Mouse (Mus musculus): ENCODE measurements at regions not wholly inside any gene's neighbourhood (a gene's known extent, or its start where the extent isn't known, plus 50 kb on each side); places are given as distances from the start of the nearest gene placed in this dataset.

GRCm38 (mm10) chr12:27597878-27598277 lies 255.5 kb upstream of the Sox11 start:
- DNase-seq (ENCODE audit: low read depth), result no peak

GRCm38 (mm10) chr12:27597322-27597721 lies 254.9 kb upstream of the Sox11 start:
- DNase-seq (ENCODE audit: low read depth), result no peak

GRCm38 (mm10) chr12:27595576-27595975 lies 253.2 kb upstream of the Sox11 start:
- no peak for DNase-seq (ENCODE audit: low read depth)

- no peak for DNase-seq (ENCODE audit: low read depth)
Observed at GRCm38 (mm10) chr12:27593436-27593835, 251.1 kb upstream of the Sox11 start.

GRCm38 (mm10) chr12:27576109-27576700 lies 233.8 kb upstream of the Sox11 start:
- DNase-seq (ENCODE audit: low read depth), result no peak

- no peak for DNase-seq (ENCODE audit: low read depth)
Observed at GRCm38 (mm10) chr12:27575629-27576028, 233.3 kb upstream of the Sox11 start.

- no peak for DNase-seq (ENCODE audit: low read depth)
Observed at GRCm38 (mm10) chr12:27567250-27567649, 224.9 kb upstream of the Sox11 start.

GRCm38 (mm10) chr12:27565965-27566507 lies 223.7 kb upstream of the Sox11 start:
- no peak for DNase-seq (ENCODE audit: low read depth)

GRCm38 (mm10) chr12:27564641-27565306 lies 222.4 kb upstream of the Sox11 start:
- no peak for DNase-seq (ENCODE audit: low read depth)

- DNase-seq (ENCODE audit: low read depth), result no peak
Observed at GRCm38 (mm10) chr12:27563900-27564299, 221.5 kb upstream of the Sox11 start.

- peak; percentile 7 for DNase-seq (ENCODE audit: low read depth)
Observed at GRCm38 (mm10) chr12:27552809-27553208, 210.4 kb upstream of the Sox11 start.

GRCm38 (mm10) chr12:27538210-27538609 lies 195.8 kb upstream of the Sox11 start:
- DNase-seq (ENCODE audit: low read depth), result no peak

GRCm38 (mm10) chr12:27537507-27537906 lies 195.1 kb upstream of the Sox11 start:
- no peak for DNase-seq (ENCODE audit: low read depth)

GRCm38 (mm10) chr12:27537017-27537416 lies 194.6 kb upstream of the Sox11 start:
- DNase-seq (ENCODE audit: low read depth), result no peak

GRCm38 (mm10) chr12:27525604-27526003 lies 183.2 kb upstream of the Sox11 start:
- no peak for DNase-seq (ENCODE audit: low read depth)

GRCm38 (mm10) chr12:27513253-27513652 lies 170.9 kb upstream of the Sox11 start:
- no peak for DNase-seq (ENCODE audit: low read depth)

GRCm38 (mm10) chr12:27508226-27508560 lies 165.8 kb upstream of the Sox11 start:
- no peak for DNase-seq (ENCODE audit: low read depth)

GRCm38 (mm10) chr12:27507523-27508225 lies 165.3 kb upstream of the Sox11 start:
- DNase-seq (ENCODE audit: low read depth), result no peak

GRCm38 (mm10) chr12:27502716-27503486 lies 160.5 kb upstream of the Sox11 start:
- DNase-seq (ENCODE audit: low read depth), result no peak

GRCm38 (mm10) chr12:27500516-27500915 lies 158.1 kb upstream of the Sox11 start:
- DNase-seq (ENCODE audit: low read depth), result no peak

- DNase-seq (ENCODE audit: low read depth), result no peak
Observed at GRCm38 (mm10) chr12:27499276-27499675, 156.9 kb upstream of the Sox11 start.

GRCm38 (mm10) chr12:27496826-27497557 lies 154.6 kb upstream of the Sox11 start:
- no peak for DNase-seq (ENCODE audit: low read depth)
